16 mouse cellular contexts compared by ENCODE assay signal in the genomic region with DNA sequence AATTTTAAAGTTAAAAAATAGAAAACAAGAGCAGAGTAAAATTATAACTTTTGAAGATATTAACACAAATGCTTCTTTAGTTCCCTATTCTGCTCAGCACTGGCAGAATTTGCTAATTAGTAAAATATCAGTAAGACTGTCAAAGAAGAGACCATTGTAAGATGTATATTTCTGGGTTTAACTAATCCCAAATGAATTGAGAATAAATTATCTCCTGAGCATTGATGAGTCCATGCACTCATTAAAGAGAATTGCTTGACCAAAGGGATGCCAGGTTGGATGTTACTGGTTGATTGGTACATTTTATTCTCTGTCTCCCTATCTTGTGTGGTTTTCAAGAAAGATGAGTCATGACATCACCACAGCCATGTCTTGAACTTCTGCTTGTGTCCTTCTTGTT.
"Had no signal": no experiment of that assay in that cellular context is flagged by ENCODE, and none has a peak within 500 bp of the region (broad histone marks: within the 10 kb centered on the region; RNA-seq: fewer than 3 reads in every experiment).

A gene (plus strand): TSS at position 301 of the 400 bp plus-strand sequence.

- DNase-seq: cerebellum, adult 9-10 months; cerebellum, adult 9-11 months; cerebellum, postnatal 10 days; cerebellum, postnatal 14 days; cerebellum, postnatal 25 days; cerebellum, postnatal 36 days; embryo, embryonic 11 days; forebrain, postnatal 0 days; gastrocnemius, adult 2 months; gastrocnemius, postnatal 10 days; gastrocnemius, postnatal 14 days; gastrocnemius, postnatal 25 days; gastrocnemius, postnatal 36 days; heart, adult 11 months; heart, adult 18-20 months; heart, adult 2 months had no signal
